Mouse (Mus musculus) midbrain, embryonic 14.5 days (tissue): Measurements from ENCODE around the gene Tesc. TPM values are rescaled to one million over a fixed set of nuclear protein-coding genes. Genes with fewer than 3 reads are reported as not detected.
A peak's percentile ranks its signal among the peaks of the same experiment; 100 is the strongest.

Source experiments
- ATAC-seq: fragments of 200-750 bp; cut with Nextera tagmentation; 2 replicates; pipeline ENCODE4 v1.8.0; 2017; ENCODE audit warnings: moderate number of reproducible peaks, moderate library complexity; ENCODE audit not compliant: low FRiP score, low TSS enrichment
- DNase-seq: peaks from one replicate; pipeline ENCODE4 v3.0.0-alpha.2; 2015
- H3K27ac ChIP-seq: fragments of 300-500 bp; sonication (generic); replicated peaks from 2 replicates; pipeline ENCODE4 v1.5.1; 2014; ENCODE audit warnings: mild to moderate bottlenecking, low read depth, low read length, moderate library complexity
- H3K27me3 ChIP-seq: fragments of 300-500 bp; sonication (generic); 2 replicates; pipeline ENCODE4 v1.6.1; 2014; ENCODE audit warnings: low read length, control low read depth, mixed read lengths; ENCODE audit not compliant: control insufficient read depth, insufficient read depth
- H3K36me3 ChIP-seq: fragments of 300-500 bp; sonication (generic); 2 replicates; pipeline ENCODE4 v1.6.1; 2014; ENCODE audit warnings: low read length, control low read depth; ENCODE audit not compliant: control insufficient read depth, insufficient read depth
- H3K4me1 ChIP-seq: fragments of 300-500 bp; sonication (generic); 2 replicates; pipeline ENCODE4 v1.6.1; 2014; ENCODE audit warnings: mild to moderate bottlenecking, antibody characterized with exemption, low read length, control low read depth; ENCODE audit not compliant: control insufficient read depth, insufficient read depth
- H3K4me2 ChIP-seq: fragments of 300-500 bp; sonication (generic); 2 replicates; pipeline ENCODE4 v1.6.1; 2014; ENCODE audit warnings: mild to moderate bottlenecking, low read length, moderate library complexity
- H3K4me3 ChIP-seq: fragments of 300-500 bp; sonication (generic); replicated peaks from 2 replicates; pipeline ENCODE4 v1.5.1; 2014; ENCODE audit warnings: low read depth, low read length
- H3K9ac ChIP-seq: fragments of 300-500 bp; sonication (generic); replicated peaks from 2 replicates; pipeline ENCODE4 v1.6.1; 2014; ENCODE audit warnings: mild to moderate bottlenecking, low read length, moderate library complexity
- H3K9me3 ChIP-seq: fragments of 300-500 bp; sonication (generic); 2 replicates; pipeline ENCODE4 v1.6.1; 2016; ENCODE audit warnings: low read length, control low read depth, mixed read lengths; ENCODE audit not compliant: control insufficient read depth
- WGBS: fragments of 180-500 bp; shearing (Covaris S2); extraction: QIAGEN DNeasy Blood & Tissue Kit; methylation state at CpG from one replicate; pipeline ENCODE4 v1.1.7; 2014; 5-methylcytosine and 5-hydroxymethylcytosine counted together
- polyA plus RNA-seq: library from polyadenylated mRNA; unstranded; fragments of >200 nt; fragmentation: Nextera tagmentation; extraction: Ambion mirVana; gene quantifications from 2 replicates; pipeline ENCODE4 v1.2.1, GENCODE M21; 2014

The Tesc gene
- polyA plus RNA-seq, 1 experiment from 2014 or later = 4.9 TPM

DNA sequence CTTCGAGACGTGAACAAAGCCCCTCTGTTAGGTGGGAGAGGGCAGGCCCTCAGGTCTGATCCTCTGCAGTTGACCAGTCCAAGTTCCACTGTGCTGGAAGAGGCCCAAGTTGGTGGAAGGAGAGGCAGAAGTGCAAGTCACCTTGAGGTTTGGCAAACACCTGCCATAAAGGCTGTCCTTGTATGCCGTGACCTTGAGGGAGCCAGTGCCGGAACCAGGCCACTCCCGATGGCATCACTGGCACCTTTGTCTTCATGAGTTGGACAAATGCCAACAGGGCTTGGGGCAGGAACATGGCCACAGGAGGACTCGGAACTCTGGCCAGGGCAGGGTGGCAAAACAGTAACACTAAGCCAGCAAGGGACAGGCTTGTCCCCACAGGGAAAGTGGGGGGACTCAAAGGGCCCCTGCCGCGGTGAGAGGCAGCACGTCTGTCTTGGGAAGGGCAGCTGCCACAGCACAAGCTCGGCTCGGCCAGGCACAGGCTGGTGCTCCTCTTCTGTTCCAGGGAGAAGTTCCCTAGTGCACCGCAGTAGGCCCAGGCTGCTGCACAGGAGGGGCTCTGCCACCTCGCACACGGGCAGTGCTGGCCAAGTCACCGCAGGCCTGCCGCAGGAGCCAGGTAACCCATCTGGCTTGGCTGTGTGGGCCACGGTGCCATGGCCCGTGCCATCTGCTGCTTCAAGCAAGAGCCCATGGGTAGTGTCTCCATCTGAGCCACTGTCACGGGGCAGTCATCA is 38.1 kb downstream of the Tesc start:
- 90% methylated on average over 19 of the region's 19 CpGs for WGBS
- no peak overlapping the region for H3K4me3 ChIP-seq

DNA sequence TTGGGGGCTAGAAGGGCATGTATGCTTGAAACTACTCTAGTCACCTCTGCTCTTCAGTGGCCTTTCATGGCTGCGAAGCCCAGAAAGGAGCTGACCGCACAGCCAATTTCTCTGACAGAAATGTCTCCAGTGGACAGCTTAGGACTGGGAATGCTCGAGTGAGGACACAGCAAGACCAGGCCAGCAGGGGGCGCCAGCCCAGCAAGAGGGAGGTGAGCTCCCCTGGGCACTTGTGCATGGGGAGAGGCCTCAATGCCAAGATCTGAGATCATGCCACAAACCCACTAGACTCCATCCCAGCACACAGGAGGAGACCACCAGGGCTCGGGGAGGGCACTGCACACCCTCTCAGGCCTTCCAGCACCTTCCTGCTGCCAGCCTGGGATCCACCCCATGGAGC is 39.3 kb downstream of the Tesc start:
- no peaks in the 10 kb centered on the region for H3K9me3 ChIP-seq
- peak; percentile 73 for DNase-seq
- H3K27ac ChIP-seq = no peak overlapping the region
- H3K4me3 ChIP-seq = no peak overlapping the region
- ATAC-seq = no peak
- H3K4me1 ChIP-seq = peaks cover 26% of the 10 kb centered on the region
- H3K9ac ChIP-seq = no peak overlapping the region
- 65% methylated on average over 5 of the region's 5 CpGs for WGBS
- H3K36me3 ChIP-seq = peaks cover 26% of the 10 kb centered on the region
- no peak overlapping the region for H3K4me2 ChIP-seq
- H3K27me3 ChIP-seq = no peaks in the 10 kb centered on the region

More for the DNA sequence above, 38.1 kb downstream of the Tesc start:
- peaks cover 20% of the 10 kb centered on the region for H3K36me3 ChIP-seq
- no peaks in the 10 kb centered on the region for H3K27me3 ChIP-seq
- peak overlapping the region; percentile 89; the same call in 1 of the 2 replicates for H3K27ac ChIP-seq
- no peak overlapping the region for H3K4me2 ChIP-seq
- H3K9ac ChIP-seq = no peak overlapping the region
- no peak for ATAC-seq
- peaks cover 26% of the 10 kb centered on the region for H3K4me1 ChIP-seq
- H3K9me3 ChIP-seq = no peaks in the 10 kb centered on the region
- DNase-seq = no peak

GRCm38 (mm10) chr5:118067572-118067971 is 40.0 kb downstream of the Tesc start:
- Histone ChIP-seq H3K4me2 (no peak overlapping the region), H3K36me3 (peaks cover 29% of the 10 kb centered on the region), H3K9me3 (no peaks in the 10 kb centered on the region), H3K27ac (no peak overlapping the region), H3K27me3 (no peaks in the 10 kb centered on the region), H3K4me3 (no peak overlapping the region), H3K4me1 (peaks cover 26% of the 10 kb centered on the region), H3K9ac (no peak overlapping the region)
- 69% methylated on average over 4 of the region's 4 CpGs for WGBS
- ATAC-seq (no peak), DNase-seq (no peak)

- Histone ChIP-seq H3K27ac (no peak overlapping the region), H3K4me2 (no peak overlapping the region), H3K27me3 (no peaks in the 10 kb centered on the region), H3K4me3 (no peak overlapping the region), H3K36me3 (peaks cover 29% of the 10 kb centered on the region), H3K9me3 (no peaks in the 10 kb centered on the region), H3K4me1 (peaks cover 24% of the 10 kb centered on the region), H3K9ac (0 out of 2 replicates have a peak overlapping the region, but pooled peaks have one; percentile 2)
- no peak for ATAC-seq
- DNase-seq = no peak
- WGBS = 87% methylated on average over 9 of the region's 9 CpGs
These were observed 40.5 kb downstream of the Tesc start for GRCm38 (mm10) chr5:118067984-118068494.

GRCm38 (mm10) chr5:118069315-118069714 is 41.8 kb downstream of the Tesc start:
- no peak overlapping the region for H3K27ac ChIP-seq
- H3K36me3 ChIP-seq = peaks cover 37% of the 10 kb centered on the region
- H3K9ac ChIP-seq = no peak overlapping the region
- peaks cover 17% of the 10 kb centered on the region for H3K4me1 ChIP-seq
- DNase-seq (peak; percentile 86), ATAC-seq (0 out of 2 replicates have a peak, but pooled peaks have one; percentile 42)
- H3K4me2 ChIP-seq = no peak overlapping the region
- H3K27me3 ChIP-seq = no peaks in the 10 kb centered on the region
- H3K4me3 ChIP-seq = no peak overlapping the region
- no peaks in the 10 kb centered on the region for H3K9me3 ChIP-seq
- WGBS = 39% methylated on average over 9 of the region's 9 CpGs

GRCm38 (mm10) chr5:118071766-118072165 is 44.2 kb downstream of the Tesc start:
- WGBS = 79% methylated on average over 5 of the region's 5 CpGs
- ATAC-seq (no peak), DNase-seq (no peak)
- Histone ChIP-seq H3K9me3 (no peaks in the 10 kb centered on the region), H3K9ac (no peak overlapping the region), H3K27me3 (no peaks in the 10 kb centered on the region), H3K27ac (no peak overlapping the region), H3K4me1 (peaks cover 5% of the 10 kb centered on the region; the same call in 1 of the 2 replicates), H3K4me3 (no peak overlapping the region), H3K4me2 (no peak overlapping the region), H3K36me3 (peaks cover 55% of the 10 kb centered on the region)

DNA sequence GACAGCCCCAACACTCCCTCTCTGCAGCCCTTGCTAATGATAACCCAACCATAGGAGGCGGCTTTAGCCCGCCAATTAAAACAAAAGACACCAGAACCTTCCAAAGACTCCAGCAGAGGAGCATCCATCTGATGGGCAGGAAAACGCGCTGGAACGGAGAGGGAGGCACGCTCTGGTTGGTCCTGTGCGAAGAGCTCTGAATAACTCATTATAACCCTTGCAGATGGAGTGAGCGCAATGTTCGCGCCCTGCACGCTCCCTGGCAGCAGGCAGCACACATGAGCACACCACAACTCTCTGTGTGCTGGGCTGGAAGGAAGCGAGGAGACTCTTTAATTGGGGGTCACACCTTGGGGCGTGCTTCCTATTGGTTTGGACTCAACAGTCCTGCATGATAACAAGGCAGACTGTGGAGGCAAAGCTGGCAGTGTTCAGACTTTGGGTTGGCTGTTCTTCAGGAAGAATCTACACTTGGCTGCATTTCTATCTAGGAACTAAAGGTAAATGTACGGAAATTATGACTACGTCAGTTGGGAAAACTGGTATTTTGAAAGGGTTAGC is 45.8 kb downstream of the Tesc start:
- no peak overlapping the region for H3K4me2 ChIP-seq
- 60% methylated on average over 15 of the region's 15 CpGs for WGBS
- peaks cover 55% of the 10 kb centered on the region for H3K36me3 ChIP-seq
- H3K4me1 ChIP-seq = peaks cover 12% of the 10 kb centered on the region; the same call in 1 of the 2 replicates
- no peaks in the 10 kb centered on the region for H3K9me3 ChIP-seq
- DNase-seq = peak; percentile 56
- H3K27me3 ChIP-seq = no peaks in the 10 kb centered on the region
- ATAC-seq = no peak
- H3K27ac ChIP-seq = peak overlapping the region; percentile 52
- no peak overlapping the region for H3K4me3 ChIP-seq
- H3K9ac ChIP-seq = no peak overlapping the region

DNA sequence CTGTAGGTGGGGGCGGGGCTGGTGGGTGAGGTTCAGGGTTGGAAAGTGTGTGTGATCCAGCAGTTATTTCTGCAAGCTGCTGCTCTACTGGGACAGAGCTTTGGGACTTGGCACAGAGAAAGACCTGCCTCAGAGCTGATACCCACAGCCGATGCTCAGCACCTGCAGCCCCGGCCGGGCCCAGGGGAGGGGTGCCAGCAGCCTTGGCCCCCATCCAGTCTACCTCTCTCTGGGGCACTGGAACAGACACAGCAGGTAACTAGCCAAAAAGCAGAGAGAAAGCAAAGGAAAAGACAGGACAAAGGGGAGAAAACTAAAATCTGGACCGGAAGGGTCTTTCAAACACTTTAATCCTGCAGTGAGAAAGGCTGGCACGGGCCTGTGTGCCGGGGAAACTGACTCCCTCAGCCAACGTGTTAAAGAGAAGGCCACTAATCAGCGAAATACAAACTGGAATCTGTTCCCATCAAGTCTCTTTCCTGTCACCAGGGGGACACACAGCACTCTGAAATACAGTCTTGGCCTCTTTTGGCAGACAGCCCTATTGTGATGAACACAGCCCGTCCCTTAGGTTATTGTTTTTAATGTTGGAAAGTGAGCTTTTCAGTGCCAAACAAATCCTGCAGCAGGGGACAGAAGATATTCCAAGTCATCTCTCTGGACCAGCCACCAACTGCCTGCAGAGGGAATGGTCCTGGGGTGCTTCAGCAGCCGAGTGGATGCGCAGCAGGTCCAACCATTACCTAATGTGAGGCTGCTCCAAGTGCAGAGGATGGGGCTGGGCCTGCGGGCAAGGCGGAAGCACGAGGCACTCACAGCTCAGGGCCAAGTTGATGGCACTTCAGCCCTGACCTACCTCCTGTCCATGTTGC is 49.4 kb downstream of the Tesc start:
- ATAC-seq (no peak), DNase-seq (peak; percentile 60)
- 70% methylated on average over 15 of the region's 15 CpGs for WGBS
- Histone ChIP-seq H3K27ac (peak overlapping the region; percentile 28; the same call in 1 of the 2 replicates), H3K36me3 (peaks cover 37% of the 10 kb centered on the region), H3K9ac (no peak overlapping the region), H3K4me1 (peaks cover 40% of the 10 kb centered on the region), H3K4me3 (no peak overlapping the region), H3K4me2 (no peak overlapping the region), H3K9me3 (no peaks in the 10 kb centered on the region), H3K27me3 (no peaks in the 10 kb centered on the region)
